Mouse (Mus musculus): ENCODE measurements around the gene Cnmd. TPM values are rescaled to one million over a fixed set of nuclear protein-coding genes. Genes with fewer than 3 reads are reported as not detected.

Gene Cnmd
- total and polyA plus RNA-seq, 3 experiments = not detected

- no peak overlapping the region for H3K27ac ChIP-seq (ENCODE audit: control insufficient read depth, low read depth, low read length)
- no peak for TF ChIP-seq USF1 (IDR thresholded peaks at IDR 0.05; ENCODE audit: low read depth, low read length)
- TF ChIP-seq GABPA (IDR thresholded peaks at IDR 0.05; ENCODE audit: low read depth, low read length) = no peak
- TF ChIP-seq E2F4 (IDR thresholded peaks at IDR 0.05; ENCODE audit: borderline replicate concordance, low read depth, low read length) = no peak
- TF ChIP-seq NRF1 (IDR thresholded peaks at IDR 0.05; ENCODE audit: insufficient read depth, low read depth, low read length, poor library complexity, severe bottlenecking) = no peak
- no peak for TF ChIP-seq GATA1 (IDR thresholded peaks at IDR 0.05; ENCODE audit: low read depth, low read length)
- TF ChIP-seq MEF2A (IDR thresholded peaks at IDR 0.05; ENCODE audit: extremely low read depth, insufficient replicate concordance, low read depth, low read length, poor library complexity, severe bottlenecking) = no peak
- no peak for TF ChIP-seq RCOR1 (IDR thresholded peaks at IDR 0.05; ENCODE audit: low read depth, low read length)
- TF ChIP-seq ZMIZ1 (IDR thresholded peaks at IDR 0.05; ENCODE audit: low read depth, low read length) = no peak
- no peak for TF ChIP-seq CHD2 (IDR thresholded peaks at IDR 0.05; ENCODE audit: low read length)
- no peak for TF ChIP-seq POLR2AphosphoS2 (IDR thresholded peaks at IDR 0.05; ENCODE audit: low read length)
- no peak for TF ChIP-seq MAFK (IDR thresholded peaks at IDR 0.05; ENCODE audit: borderline replicate concordance, low read depth, low read length)
- TF ChIP-seq MAX (IDR thresholded peaks at IDR 0.05; ENCODE audit: low read length) = no peak
- TF ChIP-seq MYB (IDR thresholded peaks at IDR 0.05; ENCODE audit: low read depth, low read length) = no peak
- DNase-seq (ENCODE audit: low read depth, low spot score) = no peak
- H3K9me3 ChIP-seq (replicated peaks; ENCODE audit: insufficient read depth, low read length) = no peaks in the 10 kb centered on the region
- H3K9ac ChIP-seq (ENCODE audit: control insufficient read depth, low read depth, low read length, poor library complexity, severe bottlenecking) = no peak overlapping the region
- peaks cover 31% of the 10 kb centered on the region for H3K79me2 ChIP-seq (ENCODE audit: control insufficient read depth, insufficient read depth, low read length, poor library complexity)
- H3K27me3 ChIP-seq (ENCODE audit: control insufficient read depth in 1 of 2, insufficient read depth in 2 of 2, low read length in 2 of 2) = no peaks in the 10 kb centered on the region
- no peak overlapping the region for H3K4me3 ChIP-seq (ENCODE audit: control insufficient read depth in 1 of 2, insufficient read depth in 1 of 2, low read depth in 2 of 2, low read length in 2 of 2)
- peaks cover 17 to 34% of the 10 kb centered on the region in 2 experiments for H3K36me3 ChIP-seq (ENCODE audit: control insufficient read depth in 1 of 2, insufficient read depth in 2 of 2, low read length in 2 of 2)
- H3K4me1 ChIP-seq (ENCODE audit: control insufficient read depth in 1 of 2, insufficient read depth in 2 of 2, low read length in 2 of 2) = peaks cover 1 to 11% of the 10 kb centered on the region in 2 experiments; a peak in 3 of 4 replicates
Observed at GRCm38 (mm10) chr14:79594069-79594468, 67.9 kb downstream of the Cnmd start.

GRCm38 (mm10) chr14:79591611-79592010 lies 70.4 kb downstream of the Cnmd start:
- Histone ChIP-seq H3K4me3 (ENCODE audit: control insufficient read depth in 1 of 2, insufficient read depth in 1 of 2, low read depth in 2 of 2, low read length in 2 of 2) (no peak overlapping the region), H3K27ac (ENCODE audit: control insufficient read depth, low read depth, low read length) (no peak overlapping the region), H3K4me1 (ENCODE audit: control insufficient read depth in 1 of 2, insufficient read depth in 2 of 2, low read length in 2 of 2) (peaks cover 3 to 12% of the 10 kb centered on the region in 2 experiments; a peak in 3 of 4 replicates), H3K79me2 (ENCODE audit: control insufficient read depth, insufficient read depth, low read length, poor library complexity) (peaks cover 45% of the 10 kb centered on the region), H3K27me3 (ENCODE audit: control insufficient read depth in 1 of 2, insufficient read depth in 2 of 2, low read length in 2 of 2) (no peaks in the 10 kb centered on the region), H3K9ac (ENCODE audit: control insufficient read depth, low read depth, low read length, poor library complexity, severe bottlenecking) (no peak overlapping the region), H3K36me3 (ENCODE audit: control insufficient read depth in 1 of 2, insufficient read depth in 2 of 2, low read length in 2 of 2) (peaks cover 15 to 17% of the 10 kb centered on the region in 2 experiments), H3K9me3 (replicated peaks; ENCODE audit: insufficient read depth, low read length) (no peaks in the 10 kb centered on the region)
- DNase-seq (ENCODE audit: low read depth, low spot score) = no peak
- no peak for TF ChIP-seq EP300 (IDR thresholded peaks at IDR 0.05; ENCODE audit: low read depth in 1 of 2, low read length in 2 of 2)
- no peak for TF ChIP-seq MAX (IDR thresholded peaks at IDR 0.05; ENCODE audit: low read length)
- no peak for TF ChIP-seq MYC (IDR thresholded peaks at IDR 0.05; ENCODE audit: low read depth, low read length)
- TF ChIP-seq RAD21 (IDR thresholded peaks at IDR 0.05; ENCODE audit: low read depth, low read length) = no peak
